ENCODE assay signal across 8 mouse cellular contexts in the genomic region with DNA sequence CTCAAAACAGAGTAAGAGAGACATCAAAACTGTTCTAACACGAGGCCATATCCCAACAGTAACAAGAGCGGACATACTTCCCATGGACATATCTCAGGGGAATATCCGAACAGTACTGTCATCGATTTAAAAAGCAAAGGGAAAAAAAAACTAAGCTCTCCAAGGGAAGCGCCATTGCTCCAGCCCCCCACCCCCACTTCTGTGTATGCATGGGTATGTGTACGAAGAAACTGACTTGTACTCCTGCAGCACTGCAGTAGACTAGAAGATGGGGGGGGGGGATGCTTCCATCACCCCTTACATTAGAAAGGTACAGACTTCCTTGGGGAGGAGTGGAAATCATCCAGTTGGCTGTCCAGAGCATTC. TPM values are rescaled to one million over a fixed set of nuclear protein-coding genes. Genes with fewer than 3 reads are reported as not detected.
DNase-seq lines count a peak whose midpoint lies in the region; ATAC-seq and TF ChIP-seq lines count a peak whose summit lies in the region.

No protein-coding gene starts in this region.

- H3K79me2 ChIP-seq in myocyte (ENCODE audit: control insufficient read depth, insufficient read depth) = peaks cover 57% of the 10 kb centered on the region

- no peaks in the 10 kb centered on the region for H3K9me3 ChIP-seq in lung, embryonic 15.5 days
- no peaks in the 10 kb centered on the region for H3K9me3 ChIP-seq in embryonic facial prominence, embryonic 14.5 days (ENCODE audit: control insufficient read depth, low read length)
- no peaks in the 10 kb centered on the region for H3K9me3 ChIP-seq in intestine, embryonic 14.5 days (ENCODE audit: control insufficient read depth, low read length)

- no peaks in the 10 kb centered on the region for H3K27me3 ChIP-seq in lung, embryonic 15.5 days
- H3K27me3 ChIP-seq in embryonic facial prominence, embryonic 14.5 days (replicated peaks; ENCODE audit: control insufficient read depth, insufficient read depth, low read length) = no peaks in the 10 kb centered on the region
- no peaks in the 10 kb centered on the region for H3K27me3 ChIP-seq in intestine, embryonic 14.5 days (replicated peaks; ENCODE audit: control insufficient read depth, insufficient read depth, low read length)
- H3K27me3 ChIP-seq in myocyte (ENCODE audit: control insufficient read depth, insufficient read depth, insufficient read length) = no peaks in the 10 kb centered on the region

- peak overlapping the region; percentile 95 for H3K27ac ChIP-seq in lung, embryonic 15.5 days
- H3K27ac ChIP-seq in embryonic facial prominence, embryonic 14.5 days (replicated peaks; ENCODE audit: low read depth, low read length) = peak overlapping the region; percentile 97
- peak overlapping the region; percentile 95 for H3K27ac ChIP-seq in intestine, embryonic 14.5 days (ENCODE audit: low read depth)

- H3K9ac ChIP-seq in lung, embryonic 15.5 days = peak overlapping the region; percentile 89
- peak overlapping the region; percentile 100 for H3K9ac ChIP-seq in embryonic facial prominence, embryonic 14.5 days (ENCODE audit: low read depth, low read length)
- H3K9ac ChIP-seq in intestine, embryonic 14.5 days (ENCODE audit: low read length) = peak overlapping the region; percentile 99

- no peak for TF ChIP-seq POLR2A in myocyte (IDR thresholded peaks at IDR 0.05; ENCODE audit: insufficient read length, low read depth)

- ATAC-seq in lung, embryonic 15.5 days (ENCODE audit: borderline replicate concordance, extremely low read depth, low FRiP score, low TSS enrichment) = no peak
- ATAC-seq in embryonic facial prominence, embryonic 14.5 days (ENCODE audit: low read depth) = no peak
- no peak for ATAC-seq in intestine, embryonic 14.5 days (replicated peaks; ENCODE audit: low FRiP score, low TSS enrichment, low read depth)

- H3K4me2 ChIP-seq in lung, embryonic 15.5 days = peak overlapping the region; percentile 74
- peak overlapping the region; percentile 86 for H3K4me2 ChIP-seq in embryonic facial prominence, embryonic 14.5 days (ENCODE audit: low read depth, low read length)
- H3K4me2 ChIP-seq in intestine, embryonic 14.5 days (ENCODE audit: low read length) = peak overlapping the region; percentile 90
- H3K4me2 ChIP-seq in myocyte (ENCODE audit: low read depth) = peak overlapping the region; percentile 85

- no peak for DNase-seq in lung, postnatal 14 days
- DNase-seq in embryonic facial prominence, embryonic 14.5 days (ENCODE audit: low spot score) = peak; percentile 22
- DNase-seq in intestine, embryonic 14.5 days (ENCODE audit: low spot score) = peak; percentile 57
- DNase-seq in adrenal gland, postnatal 36 days = no peak
- DNase-seq in layer of hippocampus, adult 9-11 months = no peak
- DNase-seq in B cell, adult 2 months = no peak

- peaks cover 17% of the 10 kb centered on the region for H3K4me1 ChIP-seq in lung, embryonic 15.5 days
- H3K4me1 ChIP-seq in embryonic facial prominence, embryonic 14.5 days (ENCODE audit: control insufficient read depth, insufficient read depth, low read length) = peaks cover 10% of the 10 kb centered on the region
- peaks cover 13% of the 10 kb centered on the region for H3K4me1 ChIP-seq in intestine, embryonic 14.5 days (replicated peaks; ENCODE audit: control insufficient read depth, insufficient read depth, low read length)

- peak overlapping the region; percentile 77 for H3ac ChIP-seq in myocyte (ENCODE audit: control insufficient read depth, insufficient read length)

- H3K36me3 ChIP-seq in lung, embryonic 15.5 days = no peaks in the 10 kb centered on the region
- H3K36me3 ChIP-seq in embryonic facial prominence, embryonic 14.5 days (ENCODE audit: control insufficient read depth, insufficient read depth, low read length) = 0 out of 2 replicates have a peak, but pooled peaks cover 9% of the 10 kb centered on the region
- H3K36me3 ChIP-seq in intestine, embryonic 14.5 days (ENCODE audit: control insufficient read depth, insufficient read depth, low read length) = peaks cover 10% of the 10 kb centered on the region; the same call in 1 of the 2 replicates
- no peaks in the 10 kb centered on the region for H3K36me3 ChIP-seq in myocyte (ENCODE audit: control insufficient read depth, insufficient read depth)

- WGBS in lung, embryonic 15.5 days = 0% methylated on average over 6 of the region's 6 CpGs
- WGBS in embryonic facial prominence, embryonic 14.5 days = 3% methylated on average over 6 of the region's 6 CpGs
- WGBS in intestine, embryonic 14.5 days = 4% methylated on average over 6 of the region's 6 CpGs

- H3K4me3 ChIP-seq in lung, embryonic 15.5 days = peak overlapping the region; percentile 87
- peak overlapping the region; percentile 97 for H3K4me3 ChIP-seq in embryonic facial prominence, embryonic 14.5 days (ENCODE audit: low read depth, low read length)
- peak overlapping the region; percentile 99 for H3K4me3 ChIP-seq in intestine, embryonic 14.5 days (ENCODE audit: low read depth, low read length)
- peak overlapping the region; percentile 78 for H3K4me3 ChIP-seq in myocyte

TF ChIP-seq in myocyte, 11 proteins besides CTCF, POLR2A, EP300 and RAD21:
- TF ChIP-seq MAX (IDR thresholded peaks at IDR 0.05; ENCODE audit: low read depth) = no peak
- TF ChIP-seq REST (IDR thresholded peaks at IDR 0.05; ENCODE audit: insufficient read depth, insufficient read length) = no peak
- no peak for TF ChIP-seq USF1 (IDR thresholded peaks at IDR 0.05; ENCODE audit: low read depth)
- no peak for TF ChIP-seq E2F4 (IDR thresholded peaks at IDR 0.05; ENCODE audit: insufficient read depth)
- no peak for TF ChIP-seq CEBPB (IDR thresholded peaks at IDR 0.05; ENCODE audit: insufficient read depth, poor library complexity, severe bottlenecking)
- TF ChIP-seq SRF (IDR thresholded peaks at IDR 0.05; ENCODE audit: control insufficient read depth, insufficient read length, low read depth) = no peak
- no peak for TF ChIP-seq POLR2AphosphoS2 (IDR thresholded peaks at IDR 0.05; ENCODE audit: insufficient read length, low read depth)
- TF ChIP-seq MYOD1 (IDR thresholded peaks at IDR 0.05; ENCODE audit: control insufficient read depth in 1 of 3, insufficient read length in 2 of 3, low read depth in 2 of 3) = no peak
TF ChIP-seq in myocyte: peak in this region for 0.

RNA-seq across cellular contexts. Expression of gene Taok1, which starts 1.2 kb away (rescaled TPM):
- 14.0 and 14.9 TPM in 2 replicates for polyA plus RNA-seq in lung, embryonic 15.5 days (2015; fragmentation: Nextera tagmentation; extraction: Ambion mirVana)
- polyA plus RNA-seq in embryonic facial prominence, embryonic 14.5 days (2014; fragmentation: Nextera tagmentation; extraction: Ambion mirVana) = 19.1 and 19.6 TPM in 2 replicates
- 19.7 TPM in 2 replicates for polyA plus RNA-seq in intestine, embryonic 14.5 days (2014; fragmentation: Nextera tagmentation; extraction: Ambion mirVana)
- polyA plus RNA-seq in myocyte (2012; fragmentation: generic; extraction: Trizol) = 9.2 TPM
- 10 to 100 TPM; 59.9 to 60.0 TPM for total RNA-seq in adrenal gland, postnatal 36 days (2021)

Comparison
In these comparisons a context has a peak if more than half of its experiments do, and no peak if none do; other contexts are left out.
1. DNase-seq: peak in embryonic facial prominence, embryonic 14.5 days (single experiment) and intestine, embryonic 14.5 days (single experiment); none in lung, postnatal 14 days (single experiment), adrenal gland, postnatal 36 days (0 of 2), layer of hippocampus, adult 9-11 months (single experiment) and B cell, adult 2 months (0 of 2).
2. Peak in every context shown above with its lines, with median percentiles within 50 percentile points of each other: H3K27ac ChIP-seq, H3K4me2 ChIP-seq, H3K4me3 ChIP-seq and H3K9ac ChIP-seq.